Mouse (Mus musculus) C2C12 (cell line): Measurements from ENCODE around the gene Rasgef1b.

Experiments used
- CEBPB ChIP-seq: IDR thresholded peaks from one replicate; pipeline ENCODE4 v1.6.1; 2011; ENCODE audit warnings: low read depth, mild to moderate bottlenecking, control low read depth, moderate library complexity
- CTCF ChIP-seq: IDR thresholded peaks from one replicate; pipeline ENCODE4 v1.5.1; 2011; ENCODE audit not compliant: control insufficient read depth, insufficient read depth, insufficient read length
- FOSL1 ChIP-seq: IDR thresholded peaks from one replicate; pipeline ENCODE4 v1.8.0; 2011; ENCODE audit warnings: mild to moderate bottlenecking, low read length; ENCODE audit not compliant: poor library complexity, insufficient read depth, severe bottlenecking
- MAX ChIP-seq: IDR thresholded peaks from one replicate; pipeline ENCODE4 v1.6.1; 2011; ENCODE audit warnings: mild to moderate bottlenecking, control low read depth
- MYOD1 ChIP-seq: IDR thresholded peaks from one replicate; pipeline ENCODE4 v1.6.1; 2011; ENCODE audit warnings: low read depth; ENCODE audit not compliant: control insufficient read depth, insufficient read length
- MYOG ChIP-seq: IDR thresholded peaks from one replicate; pipeline ENCODE4 v1.6.1; 2011; ENCODE audit not compliant: control insufficient read depth, insufficient read length; ENCODE audit errors: extremely low read depth
- USF1 ChIP-seq: IDR thresholded peaks from one replicate; pipeline ENCODE4 v1.6.1; 2011; ENCODE audit warnings: low read depth, mild to moderate bottlenecking, control low read depth, moderate library complexity

- TF ChIP-seq CTCF (no peak), USF1 (no peak), MYOD1 (no peak), MYOG (no peak), FOSL1 (no peak), MAX (no peak), CEBPB (no peak)
Measured at GRCm38 (mm10) chr5:99227361-99227760, 501.5 kb downstream of the Rasgef1b start.
